Mouse (Mus musculus) neural tube, embryonic 15.5 days (tissue): ENCODE measurements at regions not wholly inside any gene's neighbourhood (a gene's known extent, or its start where the extent isn't known, plus 50 kb on each side); places are given as distances from the start of the nearest gene placed in this dataset.
"Not testable (repeated sequence)": the region's sequence is repeated elsewhere in the genome, so short reads cannot be mapped to it uniquely, and the experiment has no call there.

Experiments used
- ATAC-seq: fragments of 200-750 bp; cut with Nextera tagmentation; 2 replicates; pipeline ENCODE4 v1.8.0; 2017; ENCODE audit warnings: mild to moderate bottlenecking, moderate TSS enrichment, moderate library complexity; ENCODE audit not compliant: low FRiP score
- H3K27ac ChIP-seq: fragments of 300-500 bp; sonication (generic); replicated peaks from 2 replicates; pipeline ENCODE4 v1.5.1; 2015; ENCODE audit warnings: mild to moderate bottlenecking, inconsistent platforms
- H3K27me3 ChIP-seq: fragments of 300-500 bp; sonication (generic); replicated peaks from 2 replicates; pipeline ENCODE4 v1.6.1; 2015; ENCODE audit warnings: inconsistent platforms
- H3K36me3 ChIP-seq: fragments of 300-500 bp; sonication (generic); 2 replicates; pipeline ENCODE4 v1.6.1; 2015; ENCODE audit warnings: inconsistent platforms
- H3K4me1 ChIP-seq: fragments of 300-500 bp; sonication (generic); 2 replicates; pipeline ENCODE4 v1.6.1; 2015; ENCODE audit warnings: inconsistent platforms
- H3K4me2 ChIP-seq: fragments of 300-500 bp; sonication (generic); 2 replicates; pipeline ENCODE4 v1.6.1; 2015; ENCODE audit warnings: inconsistent platforms, mild to moderate bottlenecking, moderate library complexity
- H3K4me3 ChIP-seq: fragments of 300-500 bp; sonication (generic); replicated peaks from 2 replicates; pipeline ENCODE4 v1.5.1; 2015; ENCODE audit warnings: mild to moderate bottlenecking, inconsistent platforms
- H3K9ac ChIP-seq: fragments of 300-500 bp; sonication (generic); replicated peaks from 2 replicates; pipeline ENCODE4 v1.6.1; 2015; ENCODE audit warnings: mild to moderate bottlenecking, inconsistent platforms
- H3K9me3 ChIP-seq: fragments of 300-500 bp; sonication (generic); replicated peaks from 2 replicates; pipeline ENCODE4 v1.6.1; 2016; ENCODE audit warnings: inconsistent platforms
- WGBS: fragments of 180-500 bp; shearing (Covaris S2); methylation state at CpG from one replicate; pipeline ENCODE4 v1.1.7; 2015; ENCODE audit warnings: mixed read lengths; 5-methylcytosine and 5-hydroxymethylcytosine counted together

DNA sequence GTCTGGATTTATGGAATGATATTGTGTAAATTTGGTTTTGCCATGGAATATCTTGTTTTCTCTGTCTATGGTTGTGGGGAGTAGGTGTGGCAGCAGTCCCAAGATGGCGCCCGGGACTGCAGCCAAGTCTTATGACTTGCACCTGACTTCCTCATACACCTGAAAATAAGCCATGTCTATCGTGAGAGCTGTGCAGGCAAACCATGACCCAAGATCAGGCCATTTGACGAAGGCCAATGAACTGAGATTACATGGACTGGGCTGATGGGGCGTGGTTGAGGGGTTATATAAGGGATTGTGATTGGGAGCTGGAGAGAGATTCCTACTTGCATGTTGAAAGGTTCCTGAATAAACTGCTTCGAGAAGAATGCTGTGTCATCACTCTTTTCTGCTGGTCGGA lies 139.5 kb downstream of the Slc6a15 start:
- H3K4me2 ChIP-seq, H3K4me3 ChIP-seq, H3K27ac ChIP-seq, H3K9me3 ChIP-seq, H3K9ac ChIP-seq, H3K36me3 ChIP-seq, H3K27me3 ChIP-seq, ATAC-seq, H3K4me1 ChIP-seq: not testable (repeated sequence)
- WGBS, result 94% methylated on average over 7 of the region's 7 CpGs

DNA sequence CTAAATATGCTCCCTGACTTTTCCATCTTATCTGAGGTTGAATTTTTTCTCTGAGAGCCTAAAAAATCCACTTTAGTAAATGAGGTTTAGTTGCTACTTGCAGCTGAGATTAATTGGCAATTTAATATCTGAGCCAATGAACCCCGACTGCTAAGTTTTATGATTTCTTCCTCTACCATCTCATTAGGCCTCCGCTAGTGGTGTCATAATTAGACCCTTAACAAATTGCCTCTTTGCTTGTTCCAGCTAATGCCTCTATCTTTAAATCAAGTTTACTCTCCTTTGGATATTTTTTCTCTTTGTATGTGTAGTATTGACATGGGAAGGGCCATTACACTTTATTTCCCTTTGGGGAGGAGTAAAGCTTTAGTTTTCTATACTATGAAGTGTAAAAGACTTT lies 176.9 kb downstream of the Slc6a15 start:
- Histone ChIP-seq H3K9ac (no peak overlapping the region), H3K27ac (no peak overlapping the region), H3K27me3 (no peaks in the 10 kb centered on the region), H3K4me3 (no peak overlapping the region), H3K4me1 (peaks cover 3% of the 10 kb centered on the region; the same call in 1 of the 2 replicates), H3K4me2 (no peak overlapping the region), H3K36me3 (no peaks in the 10 kb centered on the region), H3K9me3 (no peaks in the 10 kb centered on the region)
- 38% methylated on average over 2 of the region's 2 CpGs for WGBS
- ATAC-seq, result peak; percentile 79; the same call in 1 of the 2 replicates

DNA sequence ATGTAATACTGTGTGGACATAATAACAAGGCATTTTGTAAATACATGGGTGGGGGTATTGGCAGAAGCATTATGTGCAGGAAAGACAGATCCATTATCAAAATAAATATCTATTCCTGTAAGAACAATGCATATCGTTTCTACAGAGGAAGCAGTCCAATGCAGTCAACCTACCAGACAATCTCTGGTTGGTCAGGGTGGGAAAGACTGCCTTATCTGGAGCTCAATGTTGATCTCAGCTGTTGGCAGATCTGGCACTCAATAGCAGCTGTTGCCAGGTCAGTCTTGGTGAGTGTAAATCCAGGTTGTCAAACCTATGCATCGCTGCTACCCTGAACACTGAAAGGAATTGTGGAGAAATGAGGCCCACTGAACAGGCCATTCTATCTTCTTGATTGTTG lies 181.9 kb downstream of the Slc6a15 start:
- no peak for ATAC-seq
- WGBS, result 90% methylated on average over 2 of the region's 2 CpGs

DNA sequence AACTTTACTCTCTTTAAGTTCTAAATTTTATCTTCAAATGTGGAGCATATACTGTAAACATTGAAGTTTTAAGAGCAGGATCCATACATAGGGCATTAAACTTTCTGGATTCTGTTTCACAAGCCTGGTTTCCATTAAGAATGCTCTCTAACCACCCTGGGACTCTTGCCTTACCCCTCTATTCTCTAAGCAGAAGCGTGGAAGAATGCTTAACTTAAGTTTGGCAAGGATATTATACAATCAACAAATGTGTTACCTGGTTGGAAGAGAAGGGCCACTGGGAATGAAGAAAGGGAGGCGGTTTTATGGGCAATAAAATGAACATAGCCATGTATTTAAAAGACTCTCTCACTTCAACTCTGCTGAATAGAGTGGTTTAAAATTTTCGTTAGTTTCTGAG lies 217.5 kb downstream of the Slc6a15 start:
- no peak overlapping the region for H3K4me3 ChIP-seq
- H3K4me2 ChIP-seq, result no peak overlapping the region
- no peaks in the 10 kb centered on the region for H3K9me3 ChIP-seq
- no peaks in the 10 kb centered on the region for H3K27me3 ChIP-seq
- H3K9ac ChIP-seq, result no peak overlapping the region
- no peak for ATAC-seq
- H3K4me1 ChIP-seq, result no peaks in the 10 kb centered on the region
- 63% methylated on average over 3 of the region's 3 CpGs for WGBS
- H3K27ac ChIP-seq, result no peak overlapping the region
- H3K36me3 ChIP-seq, result no peaks in the 10 kb centered on the region

More for the DNA sequence above, 181.9 kb downstream of the Slc6a15 start:
- no peaks in the 10 kb centered on the region for H3K9me3 ChIP-seq
- H3K27me3 ChIP-seq, result no peaks in the 10 kb centered on the region
- H3K27ac ChIP-seq, result no peak overlapping the region
- H3K4me3 ChIP-seq, result no peak overlapping the region
- no peak overlapping the region for H3K9ac ChIP-seq
- H3K4me1 ChIP-seq, result no peaks in the 10 kb centered on the region
- H3K36me3 ChIP-seq, result no peaks in the 10 kb centered on the region
- H3K4me2 ChIP-seq, result no peak overlapping the region

DNA sequence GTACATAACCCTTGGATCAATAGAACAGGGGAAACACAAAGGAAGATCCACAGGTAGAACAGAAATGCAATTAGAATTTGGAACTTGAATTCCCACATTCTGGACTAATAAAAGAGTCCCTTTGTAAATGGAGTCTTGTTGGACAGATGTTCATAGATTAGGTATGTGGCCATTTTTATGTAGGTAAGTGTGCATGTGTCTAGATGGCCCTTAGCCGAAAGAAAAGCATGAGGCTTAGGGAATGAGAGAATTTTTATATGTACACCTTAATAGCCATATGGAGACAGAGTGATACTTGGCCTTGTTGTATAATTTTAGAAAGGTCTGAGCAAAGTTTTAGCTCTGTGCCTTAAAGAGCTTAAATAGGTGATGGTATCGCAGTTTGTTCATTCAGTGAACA lies 217.9 kb downstream of the Slc6a15 start:
- Histone ChIP-seq H3K4me3 (no peak overlapping the region), H3K27ac (no peak overlapping the region), H3K36me3 (no peaks in the 10 kb centered on the region), H3K27me3 (no peaks in the 10 kb centered on the region), H3K4me1 (no peaks in the 10 kb centered on the region), H3K9ac (no peak overlapping the region), H3K9me3 (no peaks in the 10 kb centered on the region), H3K4me2 (no peak overlapping the region)
- WGBS, result 94% methylated on average over 2 of the region's 2 CpGs
- ATAC-seq, result no peak

DNA sequence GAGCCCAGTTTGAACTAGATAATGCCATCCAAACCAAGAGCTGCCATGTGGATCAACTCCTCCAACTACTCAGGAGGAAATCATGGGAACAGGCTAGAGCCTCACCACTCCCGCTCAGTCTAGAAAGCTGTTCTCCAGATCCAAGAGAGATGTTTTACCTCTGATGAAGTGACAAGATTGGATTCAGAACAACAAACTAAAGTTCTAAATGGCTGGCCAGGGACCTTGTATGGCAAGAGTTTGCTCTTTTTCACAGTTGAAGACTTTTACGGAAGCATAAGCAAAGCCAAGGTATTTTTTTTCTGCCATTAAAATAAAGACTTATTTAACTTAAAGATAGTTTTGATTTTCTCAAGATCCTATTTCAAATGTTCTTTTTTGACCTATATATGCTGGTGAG lies 224.4 kb downstream of the Slc6a15 start:
- Histone ChIP-seq H3K36me3 (no peaks in the 10 kb centered on the region), H3K27me3 (no peaks in the 10 kb centered on the region), H3K9ac (no peak overlapping the region), H3K27ac (no peak overlapping the region), H3K4me1 (no peaks in the 10 kb centered on the region), H3K4me2 (no peak overlapping the region), H3K4me3 (no peak overlapping the region), H3K9me3 (no peaks in the 10 kb centered on the region)
- WGBS, result 93% methylated on average over 2 of the region's 2 CpGs
- no peak for ATAC-seq

DNA sequence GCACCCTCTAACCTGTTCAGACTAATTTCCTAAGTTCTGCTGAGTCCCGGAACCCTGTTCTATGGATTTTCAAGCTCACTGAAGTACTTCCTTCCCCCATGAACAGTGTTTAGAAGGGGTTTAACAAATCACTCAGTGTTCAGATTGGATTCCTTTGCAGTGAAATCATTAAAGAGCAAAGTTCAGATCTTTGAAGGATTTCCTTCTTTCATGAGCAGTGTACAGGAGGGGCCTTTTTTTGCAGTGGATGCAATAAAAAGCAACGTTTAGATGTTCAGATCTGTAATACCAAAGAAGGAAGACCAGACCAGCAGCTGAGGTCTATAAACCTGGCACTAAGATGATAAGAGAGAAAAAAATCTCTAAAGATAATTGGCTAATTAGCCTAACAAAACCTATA lies 273.6 kb downstream of the Slc6a15 start:
- no peak overlapping the region for H3K27ac ChIP-seq
- no peak overlapping the region for H3K4me2 ChIP-seq
- no peak overlapping the region for H3K9ac ChIP-seq
- H3K4me3 ChIP-seq, result no peak overlapping the region
- no peaks in the 10 kb centered on the region for H3K27me3 ChIP-seq
- WGBS, result 82% methylated on average over 2 of the region's 2 CpGs
- no peaks in the 10 kb centered on the region for H3K36me3 ChIP-seq
- no peak for ATAC-seq
- H3K9me3 ChIP-seq, result no peaks in the 10 kb centered on the region
- H3K4me1 ChIP-seq, result no peaks in the 10 kb centered on the region

DNA sequence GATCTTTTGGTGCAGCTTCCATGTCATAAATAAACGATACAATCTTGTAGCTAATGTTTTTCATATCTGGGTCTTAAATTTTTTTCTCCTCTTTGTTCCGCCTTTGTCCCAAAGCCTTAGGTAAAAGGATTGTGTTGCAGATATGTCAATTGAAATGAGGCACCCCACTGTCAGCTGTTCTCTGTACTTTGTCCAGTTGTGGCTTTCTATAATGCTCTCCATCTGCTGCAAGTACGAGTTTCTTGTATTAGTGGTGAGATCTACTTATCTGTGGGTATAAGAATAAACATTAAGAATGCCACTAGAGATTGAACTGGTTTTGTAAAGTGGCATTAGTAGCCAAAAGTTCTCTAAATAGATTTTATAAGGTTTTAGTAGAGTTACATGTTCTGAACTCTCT lies 282.3 kb downstream of the Slc6a15 start:
- Histone ChIP-seq H3K4me2 (no peak overlapping the region), H3K9ac (no peak overlapping the region), H3K4me3 (no peak overlapping the region), H3K4me1 (no peaks in the 10 kb centered on the region), H3K9me3 (no peaks in the 10 kb centered on the region), H3K27ac (no peak overlapping the region), H3K27me3 (no peaks in the 10 kb centered on the region), H3K36me3 (no peaks in the 10 kb centered on the region)
- WGBS, result 83% methylated on average over 3 of the region's 3 CpGs
- ATAC-seq, result no peak

DNA sequence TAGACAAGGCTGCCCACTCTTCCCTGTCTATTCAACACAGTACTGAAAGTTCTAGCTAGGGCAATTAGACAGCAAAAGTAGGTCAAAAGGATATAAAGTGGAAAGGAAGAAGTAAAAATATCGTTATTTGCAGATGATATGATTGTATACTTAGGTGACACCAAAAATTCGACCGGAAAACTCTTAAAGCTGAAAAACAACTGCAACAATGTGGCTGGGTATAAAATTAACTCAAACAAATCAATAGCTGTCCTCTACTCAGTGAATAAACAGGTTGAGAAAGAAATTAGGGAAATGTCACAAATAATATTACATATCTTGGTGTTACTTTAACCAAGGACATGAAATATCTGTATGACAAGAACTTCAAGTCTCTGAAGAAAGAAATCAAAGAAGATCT lies 305.5 kb downstream of the Slc6a15 start:
- 84% methylated on average over 3 of the region's 3 CpGs for WGBS
- no peak overlapping the region for H3K9ac ChIP-seq
- no peak for ATAC-seq
- H3K9me3 ChIP-seq, result no peaks in the 10 kb centered on the region
- H3K4me2 ChIP-seq, result no peak overlapping the region
- no peak overlapping the region for H3K27ac ChIP-seq
- H3K4me1 ChIP-seq, result no peaks in the 10 kb centered on the region
- no peaks in the 10 kb centered on the region for H3K36me3 ChIP-seq
- H3K4me3 ChIP-seq, result no peak overlapping the region
- H3K27me3 ChIP-seq, result no peaks in the 10 kb centered on the region

DNA sequence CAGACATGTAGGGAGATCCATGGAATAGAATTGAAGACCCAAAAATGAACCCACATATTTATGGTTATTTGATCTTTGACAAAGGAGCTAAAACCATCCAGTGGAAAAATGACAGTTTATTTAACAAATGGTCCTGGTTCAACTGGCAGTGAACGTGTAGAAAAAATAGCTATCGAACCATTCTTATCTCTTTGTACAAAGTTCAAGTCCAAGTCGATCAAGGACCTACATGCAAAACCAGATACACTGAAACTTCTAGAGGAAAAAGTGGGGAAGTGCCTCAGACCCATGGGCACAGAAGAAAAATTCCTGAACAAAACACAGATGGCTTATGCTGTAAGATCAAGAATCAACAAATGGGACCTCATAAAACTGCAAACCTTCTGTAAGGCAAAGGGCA lies 306.2 kb downstream of the Slc6a15 start:
- ATAC-seq, result no peak
- 94% methylated on average over 3 of the region's 3 CpGs for WGBS
- Histone ChIP-seq H3K27me3 (no peaks in the 10 kb centered on the region), H3K4me2 (no peak overlapping the region), H3K27ac (no peak overlapping the region), H3K4me3 (no peak overlapping the region), H3K9ac (no peak overlapping the region), H3K9me3 (no peaks in the 10 kb centered on the region), H3K4me1 (no peaks in the 10 kb centered on the region), H3K36me3 (no peaks in the 10 kb centered on the region)

DNA sequence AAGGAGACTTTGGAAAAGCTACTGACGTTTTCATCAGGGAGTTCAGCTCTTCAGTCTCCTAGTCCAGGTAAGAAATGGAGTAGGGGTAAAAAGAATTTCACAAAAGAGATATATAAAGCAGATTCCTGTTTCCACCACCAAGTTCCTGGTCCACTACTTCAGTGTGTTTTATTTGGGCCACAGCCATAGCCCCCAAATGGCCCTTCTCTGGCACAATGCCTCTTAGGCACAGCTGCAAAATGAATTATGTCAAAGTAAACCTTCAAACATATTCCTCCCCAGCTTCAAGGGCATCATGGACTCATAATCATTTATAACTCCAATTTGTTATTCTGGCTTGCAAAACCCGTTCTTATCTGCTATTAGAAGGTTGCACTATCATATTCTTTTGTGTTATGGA lies 325.1 kb downstream of the Slc6a15 start:
- no peak overlapping the region for H3K27ac ChIP-seq
- H3K4me1 ChIP-seq, result no peaks in the 10 kb centered on the region
- H3K9me3 ChIP-seq, result no peaks in the 10 kb centered on the region
- H3K4me2 ChIP-seq, result no peak overlapping the region
- H3K4me3 ChIP-seq, result no peak overlapping the region
- H3K9ac ChIP-seq, result no peak overlapping the region
- no peaks in the 10 kb centered on the region for H3K27me3 ChIP-seq
- 55% methylated on average over 2 of the region's 2 CpGs for WGBS
- no peak for ATAC-seq
- no peaks in the 10 kb centered on the region for H3K36me3 ChIP-seq

DNA sequence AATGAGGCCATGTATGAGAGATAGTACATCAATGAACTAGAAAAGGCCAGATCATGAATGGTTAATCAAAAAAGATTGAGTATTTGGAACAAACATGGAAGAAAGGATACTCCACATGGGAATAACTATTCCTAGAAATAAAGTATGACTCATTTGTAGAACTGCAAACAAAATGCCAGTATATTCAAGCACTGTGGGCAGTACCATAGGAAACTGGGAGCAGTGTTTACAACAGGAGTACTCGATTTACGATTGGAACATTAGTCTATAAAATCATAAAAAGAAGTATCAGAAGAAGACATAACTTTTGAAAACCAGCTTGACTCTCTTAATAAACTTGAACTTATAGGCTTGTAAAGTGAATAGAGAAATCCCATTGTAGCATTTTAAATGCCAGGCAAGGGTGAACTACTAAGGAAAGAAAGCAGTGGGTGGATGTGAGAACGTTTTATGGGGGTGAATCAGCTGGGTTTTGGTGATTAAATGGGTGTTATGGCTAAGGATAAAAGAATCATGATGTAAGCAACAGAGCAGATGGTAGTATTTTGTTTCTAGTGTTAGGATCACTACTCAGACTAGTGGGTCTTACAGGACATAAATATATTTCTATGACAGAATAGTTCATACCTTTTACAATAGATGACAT lies 347.6 kb downstream of the Slc6a15 start:
- Histone ChIP-seq H3K9me3 (no peaks in the 10 kb centered on the region), H3K36me3 (no peaks in the 10 kb centered on the region), H3K27ac (no peak overlapping the region), H3K9ac (no peak overlapping the region), H3K4me1 (no peaks in the 10 kb centered on the region), H3K27me3 (no peaks in the 10 kb centered on the region), H3K4me3 (no peak overlapping the region), H3K4me2 (no peak overlapping the region)
- no peak for ATAC-seq
- whole genome bisulfite sequencing, result 73% methylated on average over 3 of the region's 3 CpGs
